Mouse (Mus musculus) liver, embryonic 13.5 days (tissue): ENCODE results near the gene Armc10. TPM values are rescaled to one million over a fixed set of nuclear protein-coding genes. Genes with fewer than 3 reads are reported as not detected.
"Not testable (repeated sequence)": the region's sequence is repeated elsewhere in the genome, so short reads cannot be mapped to it uniquely, and the experiment has no call there.

Experiments used
- ATAC-seq: fragments of 200-750 bp; cut with Nextera tagmentation; 2 replicates; pipeline ENCODE4 v1.8.0; 2017; ENCODE audit warnings: low read depth, mild to moderate bottlenecking, moderate number of reproducible peaks, moderate library complexity
- DNase-seq: peaks from one replicate; pipeline ENCODE4 v3.0.0; 2022
- H3K27ac ChIP-seq: fragments of 300-500 bp; sonication (generic); 2 replicates; pipeline ENCODE4 v1.5.1; 2015; ENCODE audit warnings: moderate library complexity, mild to moderate bottlenecking, inconsistent platforms
- H3K27me3 ChIP-seq: fragments of 300-500 bp; sonication (generic); 2 replicates; pipeline ENCODE4 v1.6.1; 2015; ENCODE audit warnings: mild to moderate bottlenecking, inconsistent platforms
- H3K36me3 ChIP-seq: fragments of 300-500 bp; sonication (generic); 2 replicates; pipeline ENCODE4 v1.6.1; 2015; ENCODE audit warnings: mild to moderate bottlenecking, inconsistent platforms
- H3K4me1 ChIP-seq: fragments of 300-500 bp; sonication (generic); replicated peaks from 2 replicates; pipeline ENCODE4 v1.6.1; 2015; ENCODE audit warnings: inconsistent platforms
- H3K4me2 ChIP-seq: fragments of 300-500 bp; sonication (generic); 2 replicates; pipeline ENCODE4 v1.6.1; 2015; ENCODE audit warnings: inconsistent platforms, mild to moderate bottlenecking, moderate library complexity
- H3K4me3 ChIP-seq: fragments of 300-500 bp; sonication (generic); replicated peaks from 2 replicates; pipeline ENCODE4 v1.5.1; 2015; ENCODE audit warnings: mild to moderate bottlenecking, inconsistent platforms
- H3K9ac ChIP-seq: fragments of 300-500 bp; sonication (generic); 2 replicates; pipeline ENCODE4 v1.6.1; 2015; ENCODE audit warnings: mild to moderate bottlenecking, inconsistent platforms
- H3K9me3 ChIP-seq: fragments of 300-500 bp; sonication (generic); replicated peaks from 2 replicates; pipeline ENCODE4 v1.6.1; 2016; ENCODE audit warnings: inconsistent platforms
- WGBS: fragments of 180-500 bp; shearing (Covaris S2); methylation state at CpG from one replicate; pipeline ENCODE4 v1.1.7; 2015; ENCODE audit not compliant: insufficient replicate concordance; 5-methylcytosine and 5-hydroxymethylcytosine counted together
- polyA plus RNA-seq: library from polyadenylated mRNA; unstranded; fragments of >200 nt; fragmentation: Nextera tagmentation; extraction: Ambion mirVana; gene quantifications from 2 replicates; pipeline ENCODE4 v1.2.1, GENCODE M21; 2015

Armc10 gene
- 9.8 and 10.8 TPM in 2 replicates for polyA plus RNA-seq

- WGBS = under 1% methylated on average over 40 of the region's 40 CpGs
- H3K36me3 ChIP-seq = peaks cover 21% of the 10 kb centered on the region
- H3K4me3 ChIP-seq = peak within 1 kb of the TSS; percentile 80
- peak within 1 kb of the TSS; percentile 83 for H3K9ac ChIP-seq
- DNase-seq (peak; percentile 77), ATAC-seq (peak; percentile 96)
- H3K27ac ChIP-seq = peak within 1 kb of the TSS; percentile 83
- H3K27me3 ChIP-seq = peaks cover 19% of the 10 kb centered on the region
- peaks cover 31% of the 10 kb centered on the region for H3K4me1 ChIP-seq
- H3K9me3 ChIP-seq = no peaks in the 10 kb centered on the region
- H3K4me2 ChIP-seq = peak within 1 kb of the TSS; percentile 91
Measured at GRCm38 (mm10) chr5:21645439-21646132, at the start of gene Armc10, which contains the start of gene Fbxl13. Gene Armc10 (plus strand): TSS chr5:21645813. Gene Fbxl13 (minus strand): TSS chr5:21645634.

GRCm38 (mm10) chr5:21599536-21599935, 46.1 kb upstream of the Armc10 start:
- 42% methylated on average over 2 of the region's 2 CpGs for WGBS
- not testable (repeated sequence) for H3K4me2 ChIP-seq, H3K27me3 ChIP-seq, ATAC-seq, DNase-seq, H3K4me3 ChIP-seq, H3K4me1 ChIP-seq, H3K36me3 ChIP-seq, H3K9ac ChIP-seq, H3K9me3 ChIP-seq, H3K27ac ChIP-seq

DNA sequence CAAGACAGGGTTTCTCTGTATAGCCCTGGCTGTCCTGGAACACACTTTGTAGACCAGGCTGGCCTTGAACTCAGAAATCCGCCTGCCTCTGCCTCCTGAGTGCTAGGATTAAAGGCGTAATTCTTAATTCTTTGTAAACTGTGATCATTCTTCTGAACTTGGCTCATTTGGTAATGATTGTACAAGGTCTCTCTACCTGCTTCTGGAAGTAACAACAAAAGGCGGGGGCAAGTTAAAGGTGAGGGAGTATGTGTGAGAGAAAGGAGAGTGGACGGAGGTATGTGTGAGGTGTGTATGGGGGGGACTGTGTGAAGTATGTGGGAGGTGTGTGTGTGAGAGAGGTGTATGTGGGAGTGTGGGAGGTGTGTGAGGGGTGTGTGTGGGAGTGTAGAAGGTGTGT, 45.7 kb upstream of the Armc10 start:
- ATAC-seq = no peak
- H3K9me3 ChIP-seq = no peaks in the 10 kb centered on the region
- no peaks in the 10 kb centered on the region for H3K36me3 ChIP-seq
- H3K4me3 ChIP-seq = no peak overlapping the region
- no peak overlapping the region for H3K27ac ChIP-seq
- no peaks in the 10 kb centered on the region for H3K4me1 ChIP-seq
- no peak overlapping the region for H3K9ac ChIP-seq
- no peak overlapping the region for H3K4me2 ChIP-seq
- no peaks in the 10 kb centered on the region for H3K27me3 ChIP-seq
- DNase-seq = no peak
- 64% methylated on average over 4 of the region's 4 CpGs for WGBS

DNA sequence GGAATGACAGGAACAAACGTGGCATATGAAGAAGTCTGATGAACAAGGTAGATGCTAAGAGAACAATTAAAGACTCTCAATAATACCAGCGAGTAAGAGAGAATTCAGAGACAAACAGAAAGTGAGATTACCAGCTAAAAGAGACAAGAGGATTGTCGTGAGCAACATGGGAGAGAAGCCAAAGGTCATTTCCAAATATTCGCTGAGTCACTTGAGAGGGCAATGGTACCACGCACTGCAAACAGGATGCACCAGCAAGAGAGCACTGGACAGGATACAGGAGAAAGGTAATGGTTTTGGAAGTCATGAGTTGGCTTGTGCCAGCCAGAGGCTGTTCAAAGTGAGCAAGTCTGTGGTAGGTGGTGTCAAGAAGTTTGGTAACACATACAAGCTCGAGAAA, 39.7 kb upstream of the Armc10 start:
- Histone ChIP-seq H3K36me3 (no peaks in the 10 kb centered on the region), H3K9me3 (no peaks in the 10 kb centered on the region), H3K4me2 (no peak overlapping the region), H3K4me3 (no peak overlapping the region), H3K27me3 (no peaks in the 10 kb centered on the region), H3K9ac (no peak overlapping the region), H3K27ac (no peak overlapping the region), H3K4me1 (no peaks in the 10 kb centered on the region)
- no peak for ATAC-seq
- no peak for DNase-seq
- WGBS = 45% methylated on average over 6 of the region's 6 CpGs

DNA sequence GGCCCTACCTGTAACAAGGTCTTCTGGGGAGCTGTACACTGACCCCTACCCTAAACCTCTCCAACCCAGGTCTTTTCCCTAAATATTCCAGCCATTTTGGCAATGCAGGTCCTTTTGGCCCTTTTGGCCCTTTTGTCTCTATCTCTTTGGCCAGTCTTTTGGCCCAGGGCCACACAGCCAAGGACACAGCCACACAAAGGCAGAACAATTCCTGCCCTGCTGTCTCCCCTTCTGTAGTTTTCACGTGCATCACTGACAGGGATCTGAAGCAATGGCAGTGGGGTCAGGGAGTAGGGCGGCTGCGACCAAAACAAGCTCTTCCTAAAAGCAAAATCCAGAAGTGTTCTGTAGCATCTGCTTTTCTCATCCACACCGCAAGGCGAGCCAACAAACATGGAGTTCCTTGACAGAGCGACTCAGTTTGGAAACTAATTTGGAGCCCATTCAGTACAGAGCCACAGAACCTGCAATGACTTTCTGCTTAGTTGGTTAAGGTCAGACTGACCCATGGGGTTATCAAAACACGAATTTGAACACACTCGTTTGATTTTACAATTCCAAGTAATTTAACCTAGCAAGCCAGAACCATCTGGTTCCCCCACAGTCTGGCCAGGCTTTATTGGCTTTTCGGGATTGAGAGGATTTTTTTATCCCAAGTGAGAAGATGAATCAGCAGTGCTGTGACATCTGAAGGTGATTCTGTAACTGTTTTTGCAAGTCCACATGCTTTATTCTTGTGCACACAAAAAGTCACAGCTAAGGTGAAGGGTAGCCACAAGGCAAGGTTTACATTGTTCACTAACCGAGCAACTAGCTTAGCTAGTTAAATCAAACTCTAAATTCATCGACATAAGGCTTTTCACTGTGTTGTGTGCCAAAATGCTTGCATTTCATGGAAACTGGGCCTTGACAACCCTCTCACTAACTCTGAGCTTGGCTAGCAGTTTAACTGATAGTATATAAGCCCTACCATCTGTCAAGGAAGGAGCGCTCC, 37.0 kb upstream of the Armc10 start:
- H3K9ac ChIP-seq = no peak overlapping the region
- no peak overlapping the region for H3K4me2 ChIP-seq
- H3K27me3 ChIP-seq = no peaks in the 10 kb centered on the region
- no peaks in the 10 kb centered on the region for H3K9me3 ChIP-seq
- ATAC-seq (no peak), DNase-seq (no peak)
- H3K36me3 ChIP-seq = no peaks in the 10 kb centered on the region
- no peak overlapping the region for H3K4me3 ChIP-seq
- 68% methylated on average over 12 of the region's 12 CpGs for WGBS
- no peaks in the 10 kb centered on the region for H3K4me1 ChIP-seq
- no peak overlapping the region for H3K27ac ChIP-seq

- Histone ChIP-seq H3K27me3 (no peaks in the 10 kb centered on the region), H3K4me2 (no peak overlapping the region), H3K9ac (no peak overlapping the region), H3K9me3 (no peaks in the 10 kb centered on the region), H3K36me3 (no peaks in the 10 kb centered on the region), H3K4me1 (peaks cover 2% of the 10 kb centered on the region), H3K27ac (no peak overlapping the region), H3K4me3 (no peak overlapping the region)
- DNase-seq (no peak), ATAC-seq (no peak)
- 31% methylated on average over 3 of the region's 3 CpGs for WGBS
Measured at GRCm38 (mm10) chr5:21610996-21611395, 34.6 kb upstream of the Armc10 start.

DNA sequence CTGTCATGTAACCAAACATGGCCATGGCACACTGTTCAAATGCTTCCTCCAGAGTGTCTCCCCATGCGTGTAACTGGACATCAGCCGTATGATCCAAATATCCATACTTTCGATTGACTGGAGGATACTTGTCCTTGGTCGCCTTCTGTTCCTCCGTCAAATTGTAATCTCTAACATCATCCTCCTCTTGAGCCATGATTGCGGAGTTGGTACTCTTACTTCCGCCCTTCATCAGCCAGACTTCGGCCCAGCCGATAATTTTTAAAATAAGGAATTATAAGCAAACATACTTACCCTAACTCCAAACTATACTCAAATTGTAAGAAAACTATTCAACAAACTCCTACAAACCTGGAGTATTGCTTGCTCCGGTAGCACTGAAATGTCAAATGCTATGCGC, 31.3 kb upstream of the Armc10 start:
- DNase-seq = not testable (repeated sequence)

DNA sequence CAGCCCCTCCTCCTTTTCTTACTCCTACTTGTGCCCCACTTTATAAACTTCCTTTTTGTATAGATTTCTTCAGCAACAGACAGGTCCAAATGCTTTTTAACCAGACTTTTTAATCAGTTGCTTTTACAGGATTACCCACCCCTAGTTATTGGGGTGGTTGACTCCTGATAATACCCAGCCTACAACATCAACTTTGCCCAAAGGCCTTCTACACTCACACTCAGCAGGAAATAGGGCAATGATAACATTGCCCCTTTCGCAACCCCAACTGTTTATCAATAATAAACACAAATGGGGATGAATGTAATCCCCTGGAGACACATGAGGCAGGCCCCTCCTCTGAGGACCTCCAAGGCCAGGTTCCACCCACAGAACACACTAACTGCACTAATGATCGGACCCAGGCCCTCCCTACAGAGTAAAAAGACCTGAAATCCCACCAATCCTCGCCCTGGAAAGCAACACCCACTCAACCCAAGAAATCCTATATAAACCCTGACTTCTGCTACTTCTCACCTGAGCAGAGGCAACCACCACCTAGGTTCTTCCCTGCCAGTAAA, 29.1 kb upstream of the Armc10 start:
- no peak overlapping the region for H3K9ac ChIP-seq
- peaks cover 11% of the 10 kb centered on the region for H3K4me1 ChIP-seq
- no peak overlapping the region for H3K27ac ChIP-seq
- H3K4me3 ChIP-seq = no peak overlapping the region
- no peaks in the 10 kb centered on the region for H3K36me3 ChIP-seq
- DNase-seq (no peak), ATAC-seq (peak; percentile 72)
- no peak overlapping the region for H3K4me2 ChIP-seq
- no peaks in the 10 kb centered on the region for H3K27me3 ChIP-seq
- H3K9me3 ChIP-seq = no peaks in the 10 kb centered on the region
- 19% methylated on average over 3 of the region's 3 CpGs for WGBS

More for the DNA sequence above, 31.3 kb upstream of the Armc10 start:
- not testable (repeated sequence) for H3K36me3 ChIP-seq, ATAC-seq, H3K27ac ChIP-seq, H3K4me2 ChIP-seq, H3K9me3 ChIP-seq, H3K9ac ChIP-seq, H3K27me3 ChIP-seq, H3K4me3 ChIP-seq
- WGBS = 86% methylated on average over 11 of the region's 11 CpGs
- H3K4me1 ChIP-seq = peaks cover 11% of the 10 kb centered on the region

DNA sequence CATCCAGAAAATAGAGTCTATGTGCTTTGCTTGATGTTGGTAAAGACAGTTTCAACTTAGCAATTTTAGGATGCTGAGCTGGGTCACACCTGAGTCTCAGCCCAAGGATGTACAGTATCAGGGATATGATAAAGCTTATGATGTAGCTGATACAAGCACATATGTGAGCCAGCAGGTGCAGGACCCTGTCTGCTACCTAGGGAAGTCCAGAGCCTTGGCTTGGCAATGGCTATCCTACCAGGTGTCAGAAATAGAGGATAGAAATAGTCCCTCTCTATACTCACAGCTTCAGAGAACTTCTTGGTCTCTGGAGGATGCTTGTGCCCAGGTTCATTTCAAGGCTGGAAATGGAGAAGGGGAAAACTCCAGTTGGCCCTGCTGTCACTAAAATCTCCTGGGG, 19.7 kb upstream of the Armc10 start:
- ATAC-seq (no peak), DNase-seq (no peak)
- Histone ChIP-seq H3K9ac (no peak overlapping the region), H3K4me3 (no peak overlapping the region), H3K27ac (no peak overlapping the region), H3K27me3 (no peaks in the 10 kb centered on the region), H3K4me2 (no peak overlapping the region), H3K9me3 (no peaks in the 10 kb centered on the region), H3K36me3 (no peaks in the 10 kb centered on the region), H3K4me1 (no peaks in the 10 kb centered on the region)

DNA sequence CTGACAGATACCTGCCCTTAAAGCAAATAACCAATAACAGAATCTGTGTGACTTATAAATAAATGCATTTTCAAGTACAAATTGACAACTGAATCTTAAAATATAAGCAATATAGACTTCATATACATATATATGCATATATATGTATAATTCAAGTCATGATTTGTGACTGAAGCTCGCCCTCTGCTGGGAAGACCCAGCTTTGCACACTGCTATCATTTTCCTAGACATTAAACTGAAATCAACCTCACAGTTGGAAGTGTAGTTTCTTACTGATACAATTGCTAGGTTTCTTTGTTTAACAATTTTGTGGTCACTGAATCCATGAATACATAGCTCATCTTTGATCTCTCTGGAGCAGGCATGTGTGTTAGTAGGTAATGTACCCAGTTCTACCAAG, 4.7 kb upstream of the Armc10 start:
- Histone ChIP-seq H3K4me3 (no peak overlapping the region), H3K4me2 (no peak overlapping the region), H3K9me3 (no peaks in the 10 kb centered on the region), H3K27ac (no peak overlapping the region), H3K36me3 (no peaks in the 10 kb centered on the region), H3K27me3 (peaks cover 25% of the 10 kb centered on the region), H3K9ac (no peak overlapping the region), H3K4me1 (peaks cover 19% of the 10 kb centered on the region)
- DNase-seq (peak; percentile 11), ATAC-seq (no peak)
- 0% methylated on average over 1 of the region's 1 CpGs for WGBS

DNA sequence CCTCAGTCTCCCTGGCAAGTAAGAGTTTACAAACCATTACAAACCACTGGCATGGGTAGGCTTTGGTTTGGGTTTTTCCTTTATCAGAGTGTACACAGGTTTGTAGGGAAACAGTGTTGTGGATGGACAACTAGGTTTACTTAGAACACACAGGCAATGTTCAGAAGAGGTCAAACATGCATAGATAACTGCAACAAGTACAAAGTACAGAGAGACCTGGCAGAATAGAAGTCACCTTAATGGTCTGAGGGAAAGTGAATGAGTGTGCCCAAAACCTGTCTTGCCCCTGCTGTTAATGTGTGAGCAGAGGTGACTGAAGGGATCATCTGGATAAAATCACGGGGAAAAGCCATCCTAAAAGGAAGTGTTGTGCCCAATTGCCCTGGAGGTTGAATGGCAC, 2.0 kb upstream of the Armc10 start:
- Histone ChIP-seq H3K9ac (no peak overlapping the region), H3K4me2 (no peak overlapping the region), H3K4me3 (no peak overlapping the region), H3K27ac (no peak overlapping the region), H3K36me3 (peaks cover 2% of the 10 kb centered on the region), H3K4me1 (peaks cover 31% of the 10 kb centered on the region), H3K9me3 (no peaks in the 10 kb centered on the region), H3K27me3 (peaks cover 19% of the 10 kb centered on the region)
- 22% methylated on average over 1 of the region's 1 CpGs for WGBS
- ATAC-seq (no peak), DNase-seq (no peak)
